Mouse (Mus musculus): ENCODE data around the gene Slc25a5. TPM values are rescaled to one million over a fixed set of nuclear protein-coding genes. Genes with fewer than 3 reads are reported as not detected.
"Not testable (repeated sequence)": the region's sequence is repeated elsewhere in the genome, so short reads cannot be mapped to it uniquely, and the experiment has no call there.

The Slc25a5 gene
- total RNA-seq, 2 experiments from 2014 or later = 69.8 to 72.5 TPM

DNA sequence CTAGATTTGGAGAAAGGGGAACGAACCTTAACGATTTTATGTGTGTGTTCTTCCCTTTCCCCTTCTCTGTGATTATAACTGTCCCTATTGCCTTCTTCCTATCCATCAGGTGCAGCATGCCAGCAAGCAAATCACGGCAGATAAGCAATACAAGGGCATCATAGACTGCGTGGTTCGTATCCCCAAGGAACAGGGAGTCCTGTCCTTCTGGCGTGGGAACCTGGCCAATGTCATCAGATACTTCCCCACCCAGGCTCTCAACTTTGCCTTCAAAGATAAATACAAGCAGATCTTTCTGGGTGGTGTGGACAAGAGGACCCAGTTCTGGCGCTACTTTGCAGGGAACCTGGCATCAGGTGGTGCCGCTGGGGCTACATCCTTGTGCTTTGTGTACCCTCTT lies 1.3 kb downstream of the Slc25a5 start:
- DNase-seq; intact Hi-C loops (cut with DNase I): not testable (repeated sequence)

DNA sequence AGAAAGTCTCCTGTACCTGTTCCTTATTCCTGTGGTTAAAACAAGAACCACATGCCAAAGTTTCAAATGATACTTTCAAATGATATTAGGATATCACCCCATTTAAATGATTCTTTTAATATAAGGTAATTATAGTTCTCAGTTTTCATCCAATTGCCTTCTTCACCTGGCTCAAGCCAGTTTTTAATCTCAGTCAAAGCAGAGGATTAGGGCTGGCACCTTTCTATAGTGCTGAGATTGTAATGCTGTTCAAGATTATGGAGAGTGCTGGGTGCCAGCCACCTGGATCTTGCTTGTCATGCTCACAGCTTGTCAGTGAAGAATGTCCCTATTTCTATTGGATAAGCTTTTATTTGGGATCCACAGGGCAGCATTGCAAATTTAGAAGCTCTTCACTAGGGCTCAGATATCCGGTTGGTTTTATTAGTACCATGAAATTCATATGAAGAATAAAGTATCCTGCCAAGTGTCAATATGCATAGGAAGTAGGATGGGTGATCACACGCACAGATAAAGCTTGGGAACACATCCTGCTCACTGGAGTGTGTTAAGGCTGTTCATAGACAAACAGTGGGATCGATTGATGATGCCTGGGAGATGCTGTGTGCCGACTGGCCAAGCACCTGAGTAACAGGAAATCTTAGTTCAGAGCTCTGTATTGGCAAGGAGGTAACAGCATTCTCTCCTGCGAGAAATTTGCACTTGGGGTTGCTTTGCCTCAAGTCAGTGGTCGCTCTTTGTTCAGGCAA lies 3.9 kb downstream of the Slc25a5 start:
- intact Hi-C loops (cut with DNase I) = no loop called here

DNA sequence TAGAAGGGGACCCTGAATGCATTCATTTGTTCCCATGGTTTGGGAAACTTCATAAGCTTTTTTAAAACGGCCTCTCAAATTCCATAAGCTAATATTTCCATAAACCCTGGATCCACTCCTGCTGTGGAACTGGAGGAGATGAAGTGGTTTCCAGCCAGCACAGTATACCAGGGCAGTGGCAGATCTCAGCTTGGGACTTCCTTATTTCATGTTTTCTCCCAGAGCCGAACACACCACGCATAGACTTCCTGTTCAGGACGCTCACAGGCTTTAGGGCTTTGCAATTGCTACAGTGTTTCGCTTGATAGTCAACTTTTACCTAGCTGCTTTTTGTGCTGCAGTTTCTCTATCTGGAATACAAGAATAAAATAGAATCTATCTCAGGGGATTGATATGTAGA lies 7.7 kb downstream of the Slc25a5 start:
- no peak for DNase-seq
- intact Hi-C loops (cut with DNase I) = no loop called here

More for the DNA sequence above, 3.9 kb downstream of the Slc25a5 start:
- DNase-seq = no peak

DNA sequence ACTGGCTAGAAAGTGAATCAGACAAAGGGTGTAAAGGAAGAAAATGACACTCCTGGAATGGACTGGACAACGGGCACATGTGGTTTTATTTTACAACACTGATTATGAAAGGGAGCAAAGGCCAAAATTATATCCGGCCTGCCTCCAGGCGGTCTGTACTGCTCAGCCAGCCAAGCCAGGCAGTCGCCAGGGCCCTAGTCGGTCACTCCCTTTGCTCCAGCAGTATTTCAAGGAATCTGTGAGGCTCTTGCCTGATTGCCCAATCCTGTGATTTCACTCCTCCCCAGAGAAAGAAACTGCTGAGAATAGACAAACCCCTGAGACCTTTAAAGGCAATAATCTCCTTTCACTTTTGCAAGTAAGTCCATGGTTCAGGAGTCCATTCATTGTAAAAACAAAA lies 8.7 kb downstream of the Slc25a5 start:
- intact Hi-C loops (cut with DNase I) = no loop called here

DNA sequence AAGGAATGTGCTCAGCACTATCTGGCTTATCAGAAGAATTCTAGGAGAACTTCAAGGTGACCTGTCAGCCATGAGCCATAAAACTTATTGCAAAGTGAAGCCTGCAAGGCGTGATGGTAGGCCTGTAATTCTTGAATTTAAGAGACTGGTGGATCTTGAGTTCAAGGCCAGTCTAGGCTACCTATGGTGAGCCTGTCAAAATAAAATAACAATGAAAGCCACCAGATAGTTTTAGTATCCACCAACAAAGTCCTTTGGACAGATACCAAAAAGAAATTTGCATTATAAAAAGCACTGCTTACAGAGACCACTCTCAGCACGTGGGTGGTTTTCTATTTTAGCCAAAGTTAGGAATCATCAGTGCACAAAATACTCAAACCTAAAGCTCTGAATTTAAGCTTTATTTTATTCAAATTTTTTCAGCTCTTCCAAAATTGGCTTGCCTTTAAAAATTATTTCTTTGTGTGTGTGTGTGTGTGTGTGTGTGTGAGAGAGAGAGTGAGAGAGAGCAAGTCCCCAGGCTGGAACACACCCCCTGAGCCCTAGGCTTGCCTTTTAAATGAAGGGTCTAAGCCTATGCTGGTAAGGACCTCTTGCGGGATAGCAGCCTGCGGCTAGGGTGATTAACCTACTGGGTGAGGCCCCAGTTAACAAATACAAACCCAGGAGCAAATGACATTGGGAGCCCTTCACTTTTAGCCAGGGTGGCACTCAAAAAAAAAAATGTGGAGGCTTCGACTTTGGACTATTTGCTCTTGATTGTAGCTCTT lies 10.2 kb downstream of the Slc25a5 start:
- DNase-seq = no peak
- intact Hi-C loops (cut with DNase I) = no loop called here

More for the DNA sequence above, 8.7 kb downstream of the Slc25a5 start:
- peak in 1 of 2 experiments; percentile 42 for DNase-seq

DNA sequence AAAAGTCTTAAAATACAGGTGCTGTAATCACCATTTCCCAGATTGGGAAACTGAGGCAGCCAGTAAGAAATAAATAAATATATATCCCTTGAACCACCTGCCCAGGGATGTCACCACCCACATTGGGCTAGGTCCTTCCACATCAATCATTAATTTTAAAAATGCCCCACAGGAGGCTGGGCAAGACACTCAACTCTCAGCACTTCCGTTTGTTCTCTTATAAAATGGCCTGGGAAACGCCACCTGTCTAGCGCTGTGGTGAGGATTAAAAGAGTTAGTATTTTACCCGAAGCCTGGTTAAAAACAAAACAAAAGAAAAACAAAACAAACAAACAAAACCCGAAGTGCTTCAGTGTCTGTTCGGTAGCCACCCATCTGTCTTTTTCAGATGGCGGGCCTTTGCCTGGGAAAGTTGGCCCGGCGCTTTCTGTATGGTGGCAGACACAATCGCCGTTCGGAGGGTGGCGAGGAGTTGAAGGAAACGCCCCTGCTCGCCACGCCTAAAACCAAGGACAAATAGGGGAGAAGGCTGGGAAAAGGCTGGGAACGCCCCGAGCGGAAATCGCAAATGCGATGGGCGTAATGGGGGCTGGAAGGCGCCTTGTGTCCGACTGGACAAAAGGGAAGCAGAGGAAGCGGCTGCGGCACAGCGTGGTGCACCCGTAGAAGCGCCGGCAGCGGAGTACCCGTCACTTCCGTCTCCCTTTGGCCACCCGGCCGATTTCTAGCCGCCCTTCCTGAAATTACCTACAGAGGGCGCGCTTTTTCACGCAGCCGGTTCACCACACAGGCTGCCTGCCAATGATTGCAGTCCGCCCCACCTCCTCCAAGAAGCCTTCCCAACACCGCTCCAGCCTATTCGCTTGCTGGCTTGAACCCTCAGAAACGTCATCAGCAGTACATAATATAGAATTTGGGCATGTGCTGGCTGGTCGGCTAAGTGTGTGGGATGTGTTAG lies 12.2 kb downstream of the Slc25a5 start:
- peak; percentile 78 for DNase-seq
- intact Hi-C loops (cut with DNase I) = no loop called here

DNA sequence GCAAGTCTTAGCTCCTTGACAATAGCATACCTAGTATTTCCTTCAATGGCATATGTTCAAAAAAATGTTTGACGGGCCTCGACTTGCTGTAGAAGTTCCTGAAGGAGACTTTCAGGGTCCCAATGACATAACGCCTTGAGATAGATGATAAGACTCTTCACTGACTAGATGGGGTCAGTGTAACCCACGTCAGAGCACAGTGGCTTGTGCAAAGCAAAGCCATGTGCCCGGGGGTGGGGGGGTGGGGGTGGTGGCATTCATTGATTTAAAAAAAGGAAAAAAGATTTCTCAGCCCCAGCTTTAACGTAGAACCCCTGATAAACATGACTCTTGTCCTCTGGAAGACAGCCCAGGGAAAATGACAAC lies 12.8 kb downstream of the Slc25a5 start:
- DNase-seq = no peak
- intact Hi-C loops (cut with DNase I) = no loop called here

DNA sequence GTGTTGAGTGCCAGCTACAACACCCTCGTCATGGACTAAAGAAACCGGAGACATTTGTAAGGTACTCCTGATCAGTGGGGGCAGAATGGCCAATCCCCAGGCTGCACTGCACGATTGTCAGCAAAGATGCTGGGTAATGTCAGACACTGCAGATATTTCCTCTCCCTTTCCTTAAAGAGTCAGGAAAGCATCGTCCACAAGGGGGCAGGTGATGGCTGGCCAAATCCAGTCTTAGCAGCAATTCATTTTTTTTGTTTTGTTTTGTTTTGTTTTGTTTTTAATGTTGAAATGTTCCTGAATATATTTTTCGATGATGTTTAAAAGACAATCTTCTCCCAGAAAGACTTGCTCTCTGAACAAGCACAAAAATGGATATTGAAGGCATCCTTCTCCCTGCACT lies 15.9 kb downstream of the Slc25a5 start:
- intact Hi-C loops (cut with DNase I) = no loop called here
- DNase-seq = no peak

DNA sequence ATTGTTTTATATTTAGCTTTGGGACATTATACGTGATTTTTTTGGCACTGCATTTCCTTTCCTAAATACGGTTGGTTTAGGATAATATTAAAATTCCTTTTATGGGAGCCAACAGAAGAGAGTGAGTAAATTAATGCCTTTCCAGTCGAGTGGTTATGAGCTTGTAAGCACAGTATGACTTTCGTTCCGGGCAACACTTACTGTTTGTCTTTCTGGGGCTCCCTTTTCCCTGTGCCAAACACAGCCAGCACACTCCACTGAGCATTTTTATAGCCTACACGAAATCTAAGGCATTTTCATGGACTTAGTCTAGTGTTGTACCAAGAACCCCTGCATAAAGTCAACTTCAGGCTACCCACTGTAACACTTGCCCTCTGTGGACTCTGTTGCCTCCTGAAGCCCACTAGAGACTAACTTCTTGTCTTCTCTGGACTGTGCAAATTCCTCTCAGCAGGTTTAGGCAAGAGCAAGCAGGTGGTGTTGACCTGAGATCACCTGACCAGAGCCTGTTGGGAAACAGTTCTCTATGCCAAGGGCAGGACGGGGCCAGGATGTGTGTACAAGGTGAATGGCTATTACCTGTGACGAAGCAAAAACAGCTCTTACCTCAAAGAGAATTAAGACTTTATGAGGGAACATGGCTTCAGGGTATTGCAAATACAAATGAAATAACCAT lies 18.8 kb downstream of the Slc25a5 start:
- intact Hi-C loops (cut with DNase I) = no loop called here
- no peak for DNase-seq

DNA sequence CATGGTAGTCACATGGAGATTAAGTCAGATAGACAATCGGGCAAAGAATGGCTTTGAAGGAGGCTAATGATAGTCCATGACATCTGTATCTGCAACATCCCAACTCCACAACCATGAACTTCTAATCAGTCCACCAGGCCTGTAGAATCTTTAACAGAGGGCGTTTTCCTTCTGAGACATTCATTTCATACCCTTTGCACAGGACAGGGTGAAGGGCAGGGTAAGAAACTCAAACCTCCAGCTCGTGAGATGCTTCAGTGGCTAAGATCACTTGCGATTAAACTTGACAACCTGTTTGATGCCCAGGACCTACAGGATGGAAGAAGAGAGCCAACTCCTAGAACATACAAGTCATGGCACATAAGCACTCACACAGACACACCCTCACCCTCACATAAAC lies 19.6 kb downstream of the Slc25a5 start:
- intact Hi-C loops (cut with DNase I) = no loop called here
- DNase-seq = no peak

DNA sequence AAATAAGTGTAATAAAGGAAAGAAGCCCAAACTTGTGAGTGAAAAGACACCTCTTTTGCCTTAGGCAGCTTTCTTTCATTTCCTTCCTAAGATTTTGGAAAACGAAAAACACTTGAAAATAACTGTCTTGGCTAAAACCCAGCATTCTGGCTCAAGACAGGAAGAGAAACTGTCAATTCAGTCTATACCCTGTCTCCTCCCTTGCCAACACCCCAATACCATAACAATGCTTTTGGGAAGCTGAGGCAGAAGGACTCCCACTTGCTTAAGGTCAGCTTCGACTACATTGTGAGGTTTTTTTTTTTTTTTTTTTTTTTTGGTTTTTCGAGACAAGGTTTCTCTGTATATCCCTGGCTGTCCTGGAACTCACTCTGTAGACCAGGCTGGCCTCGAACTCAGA lies 20.0 kb downstream of the Slc25a5 start:
- DNase-seq = no peak
- intact Hi-C loops (cut with DNase I) = no loop called here

DNA sequence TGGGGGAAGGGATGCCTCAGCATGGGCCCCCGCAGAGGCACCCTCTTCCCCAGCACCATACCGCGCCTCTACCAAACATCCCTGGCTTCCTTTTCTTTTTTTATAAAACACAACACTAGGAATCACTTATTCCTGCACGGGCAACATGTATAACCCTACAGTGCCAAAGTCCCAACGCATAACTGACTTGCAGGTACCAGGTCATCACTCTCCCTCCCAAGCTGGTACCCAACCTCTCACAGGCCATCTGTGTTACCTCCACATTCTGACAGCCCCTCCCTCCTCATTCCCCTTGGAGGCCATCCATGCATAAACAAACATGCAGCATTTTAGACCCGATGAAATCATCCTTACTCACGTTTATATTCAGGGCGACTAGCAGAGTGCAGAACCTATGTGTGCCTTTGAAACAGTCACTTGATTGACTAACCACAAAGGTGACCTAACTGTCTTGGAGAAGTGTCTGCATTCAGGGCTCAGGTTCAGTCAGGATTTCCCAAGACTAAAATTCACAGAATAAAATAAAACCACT lies 21.0 kb downstream of the Slc25a5 start:
- no peak for DNase-seq
- intact Hi-C loops (cut with DNase I) = loop anchor here (2.0 kb wide), 1 partner anchor 56 kb away; no protein-coding TSS in a partner anchor

DNA sequence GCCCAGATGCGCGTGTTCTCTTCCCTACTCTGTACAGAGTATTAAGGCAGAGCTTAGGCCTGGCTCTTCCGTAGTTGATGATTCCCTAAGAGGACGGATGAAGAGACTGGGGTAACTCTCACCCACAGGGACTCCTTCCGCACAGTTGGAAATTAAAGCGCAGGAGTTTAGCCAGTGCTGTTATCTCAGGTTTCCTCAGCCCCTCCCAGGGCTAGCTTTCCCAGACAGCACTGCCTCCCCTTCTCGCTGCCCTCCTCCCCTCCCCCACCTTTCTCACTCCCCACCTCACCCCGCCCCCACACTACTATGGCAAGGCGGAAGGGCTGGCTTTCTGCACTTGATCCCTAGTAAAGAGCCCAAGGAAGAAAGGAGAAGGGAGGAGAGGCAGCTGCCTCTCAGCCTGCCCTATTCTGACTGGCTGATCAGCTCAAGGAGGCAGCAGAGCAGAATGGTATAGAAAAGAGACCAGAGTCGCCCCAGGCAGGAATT lies 21.5 kb downstream of the Slc25a5 start:
- intact Hi-C loops (cut with DNase I) = loop anchor here (2.0 kb wide), 1 partner anchor 56 kb away; no protein-coding TSS in a partner anchor
- no peak for DNase-seq

DNA sequence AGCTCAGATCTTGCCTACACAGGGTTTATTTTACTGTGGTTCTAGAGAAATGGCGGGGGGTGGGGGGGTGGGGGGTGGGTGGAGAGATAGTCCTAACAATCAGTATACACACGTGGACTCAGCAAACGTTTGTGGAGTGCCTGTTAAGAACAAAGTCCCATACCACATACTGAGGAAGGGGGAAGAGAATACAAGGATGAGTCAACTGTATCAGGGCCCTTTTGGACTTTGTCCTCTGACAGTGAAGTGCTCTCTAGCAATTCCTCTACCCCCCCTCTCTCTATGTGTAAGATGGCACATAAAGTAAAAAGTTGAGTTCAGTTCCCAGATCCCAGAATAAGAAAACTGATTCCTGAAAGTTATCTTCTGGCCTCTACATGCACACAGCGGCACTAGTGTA lies 24.1 kb downstream of the Slc25a5 start:
- no peak for DNase-seq
- intact Hi-C loops (cut with DNase I) = no loop called here

DNA sequence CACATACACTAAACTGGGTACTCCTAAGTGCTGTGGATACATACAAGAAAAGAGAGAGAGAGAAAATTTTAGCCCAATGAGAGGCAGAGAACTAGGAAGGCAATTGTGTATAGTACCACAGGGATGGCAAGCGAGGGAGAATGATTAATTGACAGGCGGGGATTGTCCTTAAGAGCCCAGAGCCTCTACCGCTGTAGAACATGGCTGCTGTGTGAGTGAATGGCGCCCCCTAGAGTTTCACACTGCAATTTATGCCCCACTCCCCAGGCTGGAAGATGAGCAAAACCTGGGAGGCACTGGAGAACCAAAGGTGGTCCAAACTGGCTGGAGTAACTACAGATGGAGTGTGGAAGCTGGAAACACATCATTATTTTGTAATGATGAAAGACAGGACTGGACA lies 24.8 kb downstream of the Slc25a5 start:
- DNase-seq = no peak
- intact Hi-C loops (cut with DNase I) = no loop called here

DNA sequence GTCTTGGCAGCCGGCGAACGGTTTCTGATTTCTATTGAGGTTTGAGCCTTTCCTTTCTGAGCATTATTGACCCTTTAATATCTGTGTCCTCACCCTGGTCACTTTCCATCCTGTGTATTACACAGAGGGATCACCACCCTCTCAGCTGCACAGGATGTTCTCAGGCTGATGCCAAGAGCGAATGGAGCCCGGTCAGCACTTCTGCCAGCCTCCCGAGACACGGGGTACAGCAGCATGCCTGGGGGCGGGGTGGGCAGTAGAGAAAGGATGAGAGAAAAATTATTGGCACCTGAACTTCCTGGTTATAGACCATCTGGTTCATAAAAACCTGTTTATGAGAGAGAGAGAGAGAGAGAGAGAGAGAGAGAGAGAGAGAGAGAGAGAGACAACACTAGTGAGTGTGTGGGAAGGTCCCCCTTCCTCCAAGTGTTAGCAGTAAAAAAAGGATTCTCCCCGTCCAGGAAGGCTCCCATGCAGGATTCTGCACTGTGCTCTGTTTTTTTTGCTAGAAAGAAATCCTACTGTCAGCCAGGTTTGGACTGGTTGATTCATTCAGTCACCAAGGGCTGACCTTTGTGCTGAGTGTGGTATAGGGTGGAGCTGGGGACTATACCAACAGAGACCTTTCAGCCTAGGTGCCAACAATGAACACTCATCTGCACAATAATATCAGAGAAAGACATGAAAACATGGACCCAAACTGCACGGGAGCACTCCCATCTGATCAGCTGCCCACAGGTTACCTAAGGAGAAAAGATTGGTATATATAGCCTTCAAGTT lies 28.7 kb downstream of the Slc25a5 start:
- intact Hi-C loops (cut with DNase I) = no loop called here
- no peak for DNase-seq

DNA sequence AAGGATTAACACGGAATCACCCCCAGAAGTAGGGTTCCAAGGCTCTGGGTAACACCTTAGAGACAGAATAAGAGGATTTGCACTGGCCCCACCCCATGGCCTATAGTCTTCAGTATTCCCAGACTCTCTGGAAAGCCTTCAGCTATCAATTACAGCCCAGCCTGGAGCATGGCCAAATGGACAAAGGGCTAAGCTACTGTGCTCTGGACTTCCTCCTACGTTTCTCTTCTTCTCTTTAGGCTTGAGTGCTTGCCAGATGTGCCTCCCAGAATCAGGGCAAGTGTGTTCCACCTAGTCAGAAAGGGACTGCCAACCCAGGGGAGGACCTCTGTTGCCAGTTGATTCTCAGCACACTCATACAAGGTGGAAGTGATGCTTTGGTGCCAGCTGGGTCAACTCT lies 29.6 kb downstream of the Slc25a5 start:
- DNase-seq = no peak

DNA sequence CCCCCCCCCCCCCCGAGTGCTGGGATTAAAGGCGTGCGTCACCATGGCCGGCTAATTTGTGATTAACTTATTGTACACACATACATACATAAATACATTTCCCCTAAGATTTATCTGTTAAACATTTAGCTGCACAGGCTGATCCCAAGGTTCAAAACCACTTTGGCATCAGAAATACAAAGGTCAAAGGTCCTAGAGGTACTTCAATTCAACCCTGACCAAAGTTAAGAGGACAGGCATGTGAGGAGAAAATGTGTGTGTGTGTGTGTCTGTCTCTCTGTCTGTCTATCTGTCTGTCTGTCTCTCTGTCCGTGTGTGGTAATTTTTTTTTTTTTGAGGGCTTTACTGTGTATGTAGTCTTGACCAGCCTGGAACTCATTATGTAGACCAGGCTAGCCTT lies 31.4 kb downstream of the Slc25a5 start:
- intact Hi-C loops (cut with DNase I) = no loop called here
- DNase-seq = no peak

More for the DNA sequence above, 29.6 kb downstream of the Slc25a5 start:
- intact Hi-C loops (cut with DNase I) = no loop called here

DNA sequence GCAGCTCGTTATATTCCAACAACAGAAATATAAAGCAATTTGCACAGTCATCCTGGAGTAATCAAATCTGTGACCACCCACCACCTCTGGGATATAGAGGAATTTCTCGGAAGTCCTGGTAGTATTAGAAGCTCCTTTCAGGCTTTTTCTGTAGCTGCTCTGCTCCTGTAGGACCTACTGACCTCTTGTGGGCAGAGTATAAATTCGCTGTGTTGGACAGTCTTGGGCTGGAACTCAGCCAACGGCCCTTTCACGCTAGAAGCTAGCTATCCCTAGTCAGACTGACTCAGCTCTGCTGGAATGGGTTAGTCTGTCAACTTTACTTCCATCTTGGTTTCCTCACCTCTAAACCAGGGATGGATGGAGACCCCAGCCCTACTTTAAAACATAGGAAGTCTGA lies 34.8 kb downstream of the Slc25a5 start:
- DNase-seq = peak; percentile 18 to 41
- intact Hi-C loops (cut with DNase I) = loop anchor here (5.0 to 10.0 kb wide), 2 partner anchors 82 to 195 kb away; no protein-coding TSS in a partner anchor
